16 mouse cellular contexts compared by ENCODE assay signal in the genomic region with DNA sequence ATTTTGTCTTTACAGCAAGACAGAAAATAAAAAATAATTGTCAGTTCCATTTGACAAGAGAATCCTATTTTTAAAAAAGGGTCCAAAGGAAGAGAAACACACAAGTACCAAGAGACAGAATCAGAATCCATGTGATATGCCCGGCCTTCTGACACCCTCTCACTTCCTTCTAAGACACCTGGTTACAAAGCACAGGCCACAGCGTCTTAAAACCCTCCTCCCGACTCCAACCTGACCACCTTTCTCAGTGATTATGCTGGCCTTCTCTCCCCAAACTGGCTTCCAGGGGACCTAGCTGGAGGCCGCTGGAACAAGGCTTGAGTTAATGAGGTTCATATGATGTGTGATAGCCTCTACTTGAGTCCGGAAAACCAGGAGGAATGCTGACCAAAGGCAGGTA. TPM values are rescaled to one million over a fixed set of nuclear protein-coding genes. Genes with fewer than 3 reads are reported as not detected.
A peak's percentile ranks its signal among the peaks of the same experiment; 100 is the strongest.
DNase-seq lines count a peak whose midpoint lies in the region; ATAC-seq and TF ChIP-seq lines count a peak whose summit lies in the region.
"Had no signal": no experiment of that assay in that cellular context is flagged by ENCODE, and none has a peak within 500 bp of the region (broad histone marks: within the 10 kb centered on the region; RNA-seq: fewer than 3 reads in every experiment).

No protein-coding gene starts in this region.

- no peak for DNase-seq in heart, postnatal 4 days
- DNase-seq in thymus, postnatal 0 days (ENCODE audit: low spot score), result peak; percentile 26
- no peak for DNase-seq in thymus, postnatal 25 days
- DNase-seq in stomach, postnatal 0 days (ENCODE audit: low spot score), result no peak
- DNase-seq in hindbrain, embryonic 10.5 days (ENCODE audit: low spot score), result no peak
- DNase-seq in cerebellum, postnatal 10 days, result no peak
- DNase-seq: cerebellum, postnatal 14 days; gastrocnemius, postnatal 14 days had no signal

- H3K4me1 ChIP-seq in heart, embryonic 15.5 days (replicated peaks), result peaks cover 39% of the 10 kb centered on the region
- H3K4me1 ChIP-seq in liver, embryonic 16.5 days (ENCODE audit: control insufficient read depth, low read depth, low read length), result peaks cover 61% of the 10 kb centered on the region
- 0 out of 2 replicates have a peak, but pooled peaks cover 7% of the 10 kb centered on the region for H3K4me1 ChIP-seq in stomach, postnatal 0 days (replicated peaks; ENCODE audit: control insufficient read depth, insufficient read depth)
- H3K4me1 ChIP-seq in hindbrain, embryonic 10.5 days (replicated peaks), result peaks cover 30% of the 10 kb centered on the region

- H3K4me2 ChIP-seq in heart, embryonic 15.5 days, result 0 out of 2 replicates have a peak overlapping the region, but pooled peaks have one; percentile 8
- 0 out of 2 replicates have a peak overlapping the region, but pooled peaks have one; percentile 19 for H3K4me2 ChIP-seq in liver, embryonic 16.5 days (ENCODE audit: low read depth, low read length)
- no peak overlapping the region; the same call in 1 of the 2 replicates for H3K4me2 ChIP-seq in stomach, postnatal 0 days (replicated peaks; ENCODE audit: low read depth)
- H3K4me2 ChIP-seq: limb, embryonic 15.5 days had no signal

- no peak overlapping the region for H3K4me3 ChIP-seq in heart, embryonic 15.5 days
- no peak overlapping the region for H3K4me3 ChIP-seq in liver, embryonic 16.5 days (ENCODE audit: low read depth, low read length)
- H3K4me3 ChIP-seq in stomach, postnatal 0 days (ENCODE audit: low read depth, low read length), result no peak overlapping the region
- no peak overlapping the region for H3K4me3 ChIP-seq in hindbrain, embryonic 10.5 days
- H3K4me3 ChIP-seq: limb, embryonic 15.5 days had no signal

- TF ChIP-seq EP300 in stomach, postnatal 0 days (optimal IDR thresholded peaks at IDR 0.05), result no peak

- no peak for ATAC-seq in heart, embryonic 15.5 days (replicated peaks; ENCODE audit: insufficient number of reproducible peaks, insufficient read depth, low FRiP score, low read depth)
- no peak for ATAC-seq in liver, embryonic 16.5 days (ENCODE audit: low read depth)
- ATAC-seq in stomach, postnatal 0 days (ENCODE audit: low FRiP score, low TSS enrichment), result no peak
- ATAC-seq: forebrain, embryonic 14.5 days had no signal

- no peaks in the 10 kb centered on the region for H3K9me3 ChIP-seq in heart, embryonic 15.5 days (replicated peaks)
- no peaks in the 10 kb centered on the region; the same call in 1 of the 2 replicates for H3K9me3 ChIP-seq in liver, embryonic 16.5 days (replicated peaks; ENCODE audit: control insufficient read depth, low read length)
- no peaks in the 10 kb centered on the region for H3K9me3 ChIP-seq in stomach, postnatal 0 days (ENCODE audit: control insufficient read depth, low read length)
- H3K9me3 ChIP-seq in hindbrain, embryonic 10.5 days, result no peaks in the 10 kb centered on the region
- H3K9me3 ChIP-seq: limb, embryonic 15.5 days had no signal

- no peaks in the 10 kb centered on the region for H3K36me3 ChIP-seq in heart, embryonic 15.5 days
- H3K36me3 ChIP-seq in liver, embryonic 16.5 days (ENCODE audit: control insufficient read depth, insufficient read depth), result peaks cover 12% of the 10 kb centered on the region
- no peaks in the 10 kb centered on the region; the same call in 1 of the 2 replicates for H3K36me3 ChIP-seq in stomach, postnatal 0 days (ENCODE audit: control insufficient read depth, insufficient read depth, low read length)
- peaks cover 28% of the 10 kb centered on the region for H3K36me3 ChIP-seq in hindbrain, embryonic 10.5 days

- no peak for TF ChIP-seq CTCF in stomach, postnatal 0 days (IDR thresholded peaks at IDR 0.05; ENCODE audit: low read depth)

- no peaks in the 10 kb centered on the region for H3K27me3 ChIP-seq in heart, embryonic 15.5 days
- H3K27me3 ChIP-seq in liver, embryonic 16.5 days (ENCODE audit: control insufficient read depth, insufficient read depth, low read depth, low read length), result no peaks in the 10 kb centered on the region
- H3K27me3 ChIP-seq in stomach, postnatal 0 days (ENCODE audit: control insufficient read depth, insufficient read depth, low read length), result no peaks in the 10 kb centered on the region
- H3K27me3 ChIP-seq in hindbrain, embryonic 10.5 days (ENCODE audit: insufficient read depth, poor library complexity, severe bottlenecking), result no peaks in the 10 kb centered on the region
- H3K27me3 ChIP-seq: limb, embryonic 15.5 days had no signal

- 71% methylated on average over 5 of the region's 5 CpGs for WGBS in heart, embryonic 15.5 days
- WGBS in liver, embryonic 16.5 days (ENCODE audit: insufficient replicate concordance), result 36% methylated on average over 5 of the region's 5 CpGs
- 76% methylated on average over 5 of the region's 5 CpGs for WGBS in stomach, postnatal 0 days
- 89% methylated on average over 5 of the region's 5 CpGs for WGBS in hindbrain, embryonic 10.5 days

- peak overlapping the region; percentile 46; the same call in 1 of the 2 replicates for H3K27ac ChIP-seq in heart, embryonic 15.5 days
- peak overlapping the region; percentile 73 for H3K27ac ChIP-seq in liver, embryonic 16.5 days (ENCODE audit: low read length)
- H3K27ac ChIP-seq in stomach, postnatal 0 days (replicated peaks), result peak overlapping the region; percentile 81; the same call in 1 of the 2 replicates
- H3K27ac ChIP-seq in hindbrain, embryonic 10.5 days, result no peak overlapping the region
- H3K27ac ChIP-seq: kidney, postnatal 0 days had no signal

- H3K9ac ChIP-seq in heart, embryonic 15.5 days, result no peak overlapping the region
- H3K9ac ChIP-seq in liver, embryonic 16.5 days (ENCODE audit: low read depth, low read length), result no peak overlapping the region
- H3K9ac ChIP-seq in stomach, postnatal 0 days (ENCODE audit: low read length), result no peak overlapping the region
- H3K9ac ChIP-seq: limb, embryonic 15.5 days had no signal

RNA-seq across cellular contexts. Expression of gene Ppp6r1, which starts 5.5 kb away (rescaled TPM):
- 6.2 and 8.2 TPM in 2 replicates for polyA plus RNA-seq in heart, embryonic 15.5 days (2015; fragmentation: Nextera tagmentation; extraction: Ambion mirVana)
- 10 to 100 TPM; 79.1 to 81.3 TPM for total RNA-seq in heart, postnatal 4 days (2021)
- polyA plus RNA-seq in thymus, postnatal 0 days (2015; fragmentation: Nextera tagmentation; extraction: Ambion mirVana), result 19.8 and 23.8 TPM in 2 replicates
- polyA plus RNA-seq in liver, embryonic 16.5 days (2015; fragmentation: Nextera tagmentation; extraction: Ambion mirVana), result 2.4 and 3.4 TPM in 2 replicates
- polyA plus RNA-seq in stomach, postnatal 0 days (2015; fragmentation: Nextera tagmentation; extraction: Ambion mirVana), result 3.9 and 6.2 TPM in 2 replicates
- polyA plus RNA-seq in hindbrain, embryonic 10.5 days (2016; fragmentation: Nextera tagmentation; extraction: Ambion mirVana), result 9.4 and 11.5 TPM in 2 replicates

RNA-seq across cellular contexts. Expression of gene Tmem86b, which starts 22.1 kb away (rescaled TPM):
- polyA plus RNA-seq in heart, embryonic 15.5 days (2015; fragmentation: Nextera tagmentation; extraction: Ambion mirVana), result 1.5 and 1.6 TPM in 2 replicates
- total RNA-seq in heart, postnatal 4 days (2021), result 1 to 10 TPM; 6.6 to 8.5 TPM
- polyA plus RNA-seq in thymus, postnatal 0 days (2015; fragmentation: Nextera tagmentation; extraction: Ambion mirVana), result 1.7 and 2.1 TPM in 2 replicates
- polyA plus RNA-seq in liver, embryonic 16.5 days (2015; fragmentation: Nextera tagmentation; extraction: Ambion mirVana), result 38.2 and 39.0 TPM in 2 replicates
- polyA plus RNA-seq in stomach, postnatal 0 days (2015; fragmentation: Nextera tagmentation; extraction: Ambion mirVana), result 0.22 and 0.23 TPM in 2 replicates
- 2.1 and 2.2 TPM in 2 replicates for polyA plus RNA-seq in hindbrain, embryonic 10.5 days (2016; fragmentation: Nextera tagmentation; extraction: Ambion mirVana)

RNA-seq across cellular contexts. Expression of gene Hspbp1, which starts 31.5 kb away (rescaled TPM):
- polyA plus RNA-seq in heart, embryonic 15.5 days (2015; fragmentation: Nextera tagmentation; extraction: Ambion mirVana), result 71.7 and 81.2 TPM in 2 replicates
- 10 to 100 TPM; 51.5 to 54.7 TPM for total RNA-seq in heart, postnatal 4 days (2021)
- polyA plus RNA-seq in thymus, postnatal 0 days (2015; fragmentation: Nextera tagmentation; extraction: Ambion mirVana), result 74.9 and 91.0 TPM in 2 replicates
- 46.8 and 49.1 TPM in 2 replicates for polyA plus RNA-seq in liver, embryonic 16.5 days (2015; fragmentation: Nextera tagmentation; extraction: Ambion mirVana)
- 59.1 and 60.7 TPM in 2 replicates for polyA plus RNA-seq in stomach, postnatal 0 days (2015; fragmentation: Nextera tagmentation; extraction: Ambion mirVana)
- 131 and 139 TPM in 2 replicates for polyA plus RNA-seq in hindbrain, embryonic 10.5 days (2016; fragmentation: Nextera tagmentation; extraction: Ambion mirVana)

RNA-seq across cellular contexts. Expression of gene Brsk1, which starts 37.1 kb away (rescaled TPM):
- 0.79 TPM in 2 replicates for polyA plus RNA-seq in heart, embryonic 15.5 days (2015; fragmentation: Nextera tagmentation; extraction: Ambion mirVana)
- total RNA-seq in heart, postnatal 4 days (2021), result 1 to 10 TPM; 4.1 to 5.9 TPM
- 0.06 and 0.20 TPM in 2 replicates for polyA plus RNA-seq in thymus, postnatal 0 days (2015; fragmentation: Nextera tagmentation; extraction: Ambion mirVana)
- 0.14 TPM in 1 of 2 replicates, not detected in the other for polyA plus RNA-seq in liver, embryonic 16.5 days (2015; fragmentation: Nextera tagmentation; extraction: Ambion mirVana)
- polyA plus RNA-seq in stomach, postnatal 0 days (2015; fragmentation: Nextera tagmentation; extraction: Ambion mirVana), result 0.36 and 0.42 TPM in 2 replicates
- 1.7 and 2.8 TPM in 2 replicates for polyA plus RNA-seq in hindbrain, embryonic 10.5 days (2016; fragmentation: Nextera tagmentation; extraction: Ambion mirVana)
- total RNA-seq: megakaryocyte-erythroid progenitor cell, adult 5-6 weeks had no signal

RNA-seq across cellular contexts. Expression of gene Ptprh, which starts 49.5 kb away (rescaled TPM):
- not detected in 2 replicates for polyA plus RNA-seq in heart, embryonic 15.5 days (2015; fragmentation: Nextera tagmentation; extraction: Ambion mirVana)
- total RNA-seq in heart, postnatal 4 days (2021), result not detected
- not detected in 2 replicates for polyA plus RNA-seq in thymus, postnatal 0 days (2015; fragmentation: Nextera tagmentation; extraction: Ambion mirVana)
- 0.02 TPM in 1 of 2 replicates, not detected in the other for polyA plus RNA-seq in liver, embryonic 16.5 days (2015; fragmentation: Nextera tagmentation; extraction: Ambion mirVana)
- 1.9 TPM in 2 replicates for polyA plus RNA-seq in stomach, postnatal 0 days (2015; fragmentation: Nextera tagmentation; extraction: Ambion mirVana)
- polyA plus RNA-seq in hindbrain, embryonic 10.5 days (2016; fragmentation: Nextera tagmentation; extraction: Ambion mirVana), result not detected in 2 replicates
- total RNA-seq: gastrocnemius, postnatal 14 days; heart, postnatal 10 days; megakaryocyte-erythroid progenitor cell, adult 5-6 weeks had no signal
- polyA plus RNA-seq: embryonic facial prominence, embryonic 14.5 days; forebrain, embryonic 14.5 days; limb, embryonic 15.5 days had no signal

Comparison
In these comparisons a context has a peak if more than half of its experiments do, and no peak if none do; other contexts are left out.
1. RNA of gene Tmem86b, which starts 22.1 kb away (polyA plus RNA-seq): 38.2 to 39.0 TPM in liver, embryonic 16.5 days; 1.7 to 2.1 TPM in thymus, postnatal 0 days, 2.1 to 2.2 TPM in hindbrain, embryonic 10.5 days, 1.5 to 1.6 TPM in heart, embryonic 15.5 days and 0.22 to 0.23 TPM in stomach, postnatal 0 days; every median in the first group is over 10 times any median in the second.